Mouse (Mus musculus) adrenal gland, adult 10 weeks (tissue): ENCODE results near the gene Smim6. TPM values are rescaled to one million over a fixed set of nuclear protein-coding genes. Genes with fewer than 3 reads are reported as not detected.

Source experiments
- polyA plus RNA-seq: library from polyadenylated mRNA; stranded (reverse); fragments of 350-450 nt; fragmentation: Illumina TruSeq; extraction: RNeasy Lipid Tissue Mini Kit (QIAGEN cat#74804); gene quantifications from one replicate; pipeline ENCODE4 v1.2.3, GENCODE M21; 2014; ENCODE audit warnings: low read depth, low replicate concordance

Smim6 gene
- not detected for polyA plus RNA-seq

GRCm38 (mm10) chr11:115911632-115912376, at the start of gene Smim6:
Gene Smim6, plus strand, starts transcription at chr11:115912017.

GRCm38 (mm10) chr11:115899486-115900266, 12.1 kb upstream of the Smim6 start, which contains the start of gene Smim5:
Gene Smim5, plus strand, starts transcription at chr11:115899966.

GRCm38 (mm10) chr11:115933108-115933746, 21.4 kb downstream of the Smim6 start, which contains the start of the genes Sap30bp and Recql5:
Gene Sap30bp, plus strand, starts transcription at chr11:115933282.
Gene Recql5, minus strand, starts transcription at chr11:115933477.

Other genes with a start within 250 kb of the Smim6 start
- gene Grb2, start 203.4 kb upstream of the Smim6 start, polyA plus RNA-seq = 160 TPM
- gene Tmem94, start 146.6 kb upstream of the Smim6 start, polyA plus RNA-seq = 1.3 TPM
- gene Caskin2, start 98.4 kb upstream of the Smim6 start, polyA plus RNA-seq = 1.2 TPM
- gene Tsen54, start 97.3 kb upstream of the Smim6 start, polyA plus RNA-seq = not detected
- gene Llgl2, start 88.0 kb upstream of the Smim6 start, polyA plus RNA-seq = not detected
- not detected for gene Myo15b, start 53.6 kb upstream of the Smim6 start, polyA plus RNA-seq
- gene Smim5, start 12.1 kb upstream of the Smim6 start, polyA plus RNA-seq = not detected
- 8.3 TPM for gene Sap30bp, start 21.3 kb downstream of the Smim6 start, polyA plus RNA-seq
- 3.6 TPM for gene Recql5, start 21.5 kb downstream of the Smim6 start, polyA plus RNA-seq
- gene Itgb4, start 62.7 kb downstream of the Smim6 start, polyA plus RNA-seq = not detected
- not detected for gene Galk1, start 100.7 kb downstream of the Smim6 start, polyA plus RNA-seq
- 649 TPM for gene H3f3b, start 115.9 kb downstream of the Smim6 start, polyA plus RNA-seq
- gene Unk, start 118.3 kb downstream of the Smim6 start, polyA plus RNA-seq = 2.2 TPM
- not detected for gene Unc13d, start 165.9 kb downstream of the Smim6 start, polyA plus RNA-seq
- gene Wbp2, start 175.0 kb downstream of the Smim6 start, polyA plus RNA-seq = 20.4 TPM
- not detected for gene Trim47, start 215.2 kb downstream of the Smim6 start, polyA plus RNA-seq
- 6.2 TPM for gene Trim65, start 219.1 kb downstream of the Smim6 start, polyA plus RNA-seq
- 2.7 TPM for gene Mrpl38, start 226.9 kb downstream of the Smim6 start, polyA plus RNA-seq